Mouse (Mus musculus) liver, embryonic 14.5 days (tissue): ENCODE data around the gene Taf5l. TPM values are rescaled to one million over a fixed set of nuclear protein-coding genes. Genes with fewer than 3 reads are reported as not detected.

Experiments used
- ATAC-seq: fragments of 200-750 bp; cut with Nextera tagmentation; 2 replicates; pipeline ENCODE4 v1.8.0; 2017; ENCODE audit warnings: moderate number of reproducible peaks, mild to moderate bottlenecking, moderate library complexity; ENCODE audit not compliant: insufficient read depth
- DNase-seq, 3 experiments: peaks; one replicate each; pipeline ENCODE4 v3.0.0-alpha.2; 2012 to 2013; ENCODE audit warnings: low read depth in 3 of 3, low spot score in 3 of 3
- H3K27ac ChIP-seq: fragments of 300-500 bp; sonication (generic); 2 replicates; pipeline ENCODE4 v1.5.1; 2014; ENCODE audit warnings: moderate library complexity, mild to moderate bottlenecking, control low read depth, inconsistent platforms
- H3K27me3 ChIP-seq: fragments of 300-500 bp; sonication (generic); 2 replicates; pipeline ENCODE4 v1.6.1; 2014; ENCODE audit warnings: mild to moderate bottlenecking, low read length, moderate library complexity; ENCODE audit not compliant: control insufficient read depth, insufficient read depth
- H3K36me3 ChIP-seq: fragments of 300-500 bp; sonication (generic); replicated peaks from 2 replicates; pipeline ENCODE4 v1.6.1; 2014; ENCODE audit warnings: low read depth; ENCODE audit not compliant: control insufficient read depth, insufficient read depth
- H3K4me1 ChIP-seq, 2 experiments: fragments of 200-500 bp in 1 of 2; fragments of 300-500 bp in 1 of 2; sonication (generic) in 1 of 2; replicated peaks; 2 replicates each; pipeline ENCODE4 v1.6.1; 2012 to 2014; ENCODE audit warnings: antibody characterized with exemption in 1 of 2, inconsistent platforms in 1 of 2, low read length in 1 of 2; ENCODE audit not compliant: control insufficient read depth in 2 of 2, insufficient read depth in 2 of 2
- H3K4me2 ChIP-seq: fragments of 300-500 bp; sonication (generic); 2 replicates; pipeline ENCODE4 v1.6.1; 2014; ENCODE audit warnings: low read depth, mild to moderate bottlenecking, control low read depth, moderate library complexity
- H3K4me3 ChIP-seq, 2 experiments: fragments of 200-500 bp in 1 of 2; fragments of 300-500 bp in 1 of 2; sonication (generic) in 1 of 2; 2 replicates each; pipeline ENCODE4 v1.5.1; 2012 to 2014; ENCODE audit warnings: low read depth in 2 of 2, low read length in 2 of 2, mild to moderate bottlenecking in 2 of 2, control low read depth in 1 of 2, inconsistent platforms in 1 of 2, moderate library complexity in 1 of 2; ENCODE audit not compliant: insufficient read depth in 1 of 2
- H3K9ac ChIP-seq: fragments of 300-500 bp; sonication (generic); replicated peaks from 2 replicates; pipeline ENCODE4 v1.6.1; 2014; ENCODE audit warnings: mild to moderate bottlenecking, control low read depth, moderate library complexity
- H3K9me3 ChIP-seq: fragments of 300-500 bp; sonication (generic); 2 replicates; pipeline ENCODE4 v1.6.1; 2016; ENCODE audit warnings: low read length, mixed read lengths; ENCODE audit not compliant: control insufficient read depth
- CTCF ChIP-seq: IDR thresholded peaks from 2 replicates; pipeline ENCODE4 v1.5.1; 2016; ENCODE audit warnings: antibody characterized with exemption, low read depth, control low read depth
- EP300 ChIP-seq: IDR thresholded peaks from 2 replicates; pipeline ENCODE4 v1.6.1; 2016; ENCODE audit warnings: antibody characterized with exemption, low read depth
- WGBS: fragments of 180-500 bp; shearing (Covaris S2); extraction: QIAGEN DNeasy Blood & Tissue Kit; methylation state at CpG from one replicate; pipeline ENCODE4 v1.1.7; 2014; ENCODE audit not compliant: insufficient replicate concordance; 5-methylcytosine and 5-hydroxymethylcytosine counted together
- microRNA counts: library from miRNA; unstranded; fragments of <30 nt; microRNA quantifications from one replicate; lab custom pipeline; 2016
- microRNA-seq: library from miRNA; unstranded; fragments of <30 nt; microRNA quantifications from one replicate; pipeline ENCODE4, GENCODE M21; 2016
- polyA plus RNA-seq, 2 experiments: library from polyadenylated mRNA; depleted of rRNA in 1 of 2; stranded (reverse) in 1 of 2; unstranded in 1 of 2; fragments of >200 nt; fragmentation: Nextera tagmentation in 1 of 2; extraction: Ambion mirVana in 1 of 2; gene quantifications; 2 replicates each; pipeline versions ENCODE4 v1.2.1 to v1.2.3; 2012 to 2014

The Taf5l gene
- polyA plus RNA-seq, 2 experiments: 21.2 to 28.7 TPM

GRCm38 (mm10) chr8:123954246-123954645 lies 67.0 kb downstream of the Taf5l start:
- TF ChIP-seq CTCF: no peak
- no peak for TF ChIP-seq EP300
- H3K9ac ChIP-seq: no peak overlapping the region
- H3K27ac ChIP-seq: no peak overlapping the region
- no peaks in the 10 kb centered on the region for H3K27me3 ChIP-seq
- no peak for ATAC-seq
- H3K9me3 ChIP-seq: no peaks in the 10 kb centered on the region
- DNase-seq: no peak
- H3K4me3 ChIP-seq: no peak overlapping the region
- no peak overlapping the region for H3K4me2 ChIP-seq
- peaks cover 0 to 5% of the 10 kb centered on the region in 2 experiments; a peak in 2 of 4 replicates for H3K4me1 ChIP-seq
- H3K36me3 ChIP-seq: peaks cover 88% of the 10 kb centered on the region
- 88% methylated on average over 8 of the region's 8 CpGs for WGBS

GRCm38 (mm10) chr8:123953686-123954085 lies 67.5 kb downstream of the Taf5l start:
- no peak for TF ChIP-seq CTCF
- no peak overlapping the region for H3K4me2 ChIP-seq
- DNase-seq: no peak
- H3K36me3 ChIP-seq: peaks cover 82% of the 10 kb centered on the region
- H3K27me3 ChIP-seq: no peaks in the 10 kb centered on the region
- H3K27ac ChIP-seq: no peak overlapping the region
- H3K4me3 ChIP-seq: no peak overlapping the region
- peaks cover 0 to 5% of the 10 kb centered on the region in 2 experiments; a peak in 2 of 4 replicates for H3K4me1 ChIP-seq
- no peaks in the 10 kb centered on the region for H3K9me3 ChIP-seq
- 89% methylated on average over 8 of the region's 8 CpGs for WGBS
- no peak for ATAC-seq
- H3K9ac ChIP-seq: no peak overlapping the region

GRCm38 (mm10) chr8:123950077-123950802 lies 71.0 kb downstream of the Taf5l start:
- H3K9ac ChIP-seq: peak overlapping the region; percentile 88
- TF ChIP-seq EP300 (no peak), CTCF (peak; percentile 77)
- peaks cover 3 to 9% of the 10 kb centered on the region in 2 experiments for H3K4me1 ChIP-seq
- H3K36me3 ChIP-seq: peaks cover 62% of the 10 kb centered on the region
- DNase-seq: peak; percentile 62 to 70 (median 66)
- peak overlapping the region; percentile 89 to 95 for H3K4me3 ChIP-seq
- peak overlapping the region; percentile 68 for H3K4me2 ChIP-seq
- ATAC-seq: peak; percentile 5; the same call in 1 of the 2 replicates
- H3K9me3 ChIP-seq: no peaks in the 10 kb centered on the region
- H3K27ac ChIP-seq: peak overlapping the region; percentile 32
- WGBS: 37% methylated on average over 10 of the region's 10 CpGs
- H3K27me3 ChIP-seq: no peaks in the 10 kb centered on the region

GRCm38 (mm10) chr8:123949686-123949986 lies 71.6 kb downstream of the Taf5l start:
- peak in 1 of 3 experiments; percentile 41 for DNase-seq
- peak overlapping the region; percentile 89 to 95 for H3K4me3 ChIP-seq
- peak overlapping the region; percentile 88 for H3K9ac ChIP-seq
- H3K27me3 ChIP-seq: no peaks in the 10 kb centered on the region
- peaks cover 3 to 9% of the 10 kb centered on the region in 2 experiments for H3K4me1 ChIP-seq
- peak overlapping the region; percentile 68 for H3K4me2 ChIP-seq
- under 1% methylated on average over 10 of the region's 10 CpGs for WGBS
- H3K36me3 ChIP-seq: peaks cover 62% of the 10 kb centered on the region
- TF ChIP-seq CTCF (no peak), EP300 (no peak)
- ATAC-seq: peak; percentile 61
- H3K27ac ChIP-seq: peak overlapping the region; percentile 32
- no peaks in the 10 kb centered on the region for H3K9me3 ChIP-seq

GRCm38 (mm10) chr8:123948942-123949685 lies 72.1 kb downstream of the Taf5l start, which contains the start of gene Nup133:
Gene Nup133 (minus strand): TSS chr8:123949265.
- WGBS: under 1% methylated on average over 77 of the region's 77 CpGs
- TF ChIP-seq EP300 (no peak), CTCF (no peak)
- peaks cover 60% of the 10 kb centered on the region for H3K36me3 ChIP-seq

More at GRCm38 (mm10) chr8:123948942-123949685, 72.1 kb downstream of the Taf5l start, which contains the start of gene Nup133:
- no peaks in the 10 kb centered on the region for H3K9me3 ChIP-seq
- ATAC-seq: peak; percentile 80
- peak within 1 kb of the TSS; percentile 48 for H3K27ac ChIP-seq
- H3K4me3 ChIP-seq: peak within 1 kb of the TSS; percentile 89 to 95
- peak within 1 kb of the TSS; percentile 88 for H3K9ac ChIP-seq
- peak; percentile 96 to 98 (median 97) for DNase-seq
- peaks cover 3 to 9% of the 10 kb centered on the region in 2 experiments for H3K4me1 ChIP-seq
- peak within 1 kb of the TSS; percentile 68 for H3K4me2 ChIP-seq
- no peaks in the 10 kb centered on the region for H3K27me3 ChIP-seq

MicroRNAs encoded within 50 kb of the gene (microRNA counts, 519-probe panel; counts per million panel counts)
- 69.9 counts per million for microRNA mmu-miR-1967 (lab: Ali Mortazavi, UCI)

Small RNA genes within 50 kb of the gene (microRNA-seq; reads per million reads assigned to microRNA genes)
- gene Mir1967: not detected

Other genes with a start within 250 kb of the Taf5l start
- gene Rab4a, start 215.4 kb downstream of the Taf5l start, polyA plus RNA-seq (2012; rRNA removed): 12.6 and 12.9 TPM in 2 replicates
- gene Rab4a, start 215.4 kb downstream of the Taf5l start, polyA plus RNA-seq (2014; fragmentation: Nextera tagmentation; extraction: Ambion mirVana): 23.7 and 24.2 TPM in 2 replicates
- gene Ccsap, start 161.2 kb downstream of the Taf5l start, polyA plus RNA-seq (2012; rRNA removed): 2.9 and 3.5 TPM in 2 replicates
- 2.4 and 2.7 TPM in 2 replicates for gene Ccsap, start 161.2 kb downstream of the Taf5l start, polyA plus RNA-seq (2014; fragmentation: Nextera tagmentation; extraction: Ambion mirVana)
- 1.9 and 2.2 TPM in 2 replicates for gene Acta1, start 126.6 kb downstream of the Taf5l start, polyA plus RNA-seq (2012; rRNA removed)
- 0.21 and 0.83 TPM in 2 replicates for gene Acta1, start 126.6 kb downstream of the Taf5l start, polyA plus RNA-seq (2014; fragmentation: Nextera tagmentation; extraction: Ambion mirVana)
- 13.7 and 17.6 TPM in 2 replicates for gene Nup133, start 72.1 kb downstream of the Taf5l start, polyA plus RNA-seq (2012; rRNA removed)
- 23.3 and 27.8 TPM in 2 replicates for gene Nup133, start 72.1 kb downstream of the Taf5l start, polyA plus RNA-seq (2014; fragmentation: Nextera tagmentation; extraction: Ambion mirVana)
- gene Abcb10, start 38.3 kb downstream of the Taf5l start, polyA plus RNA-seq (2012; rRNA removed): 71.8 and 83.0 TPM in 2 replicates
- 129 and 144 TPM in 2 replicates for gene Abcb10, start 38.3 kb downstream of the Taf5l start, polyA plus RNA-seq (2014; fragmentation: Nextera tagmentation; extraction: Ambion mirVana)
- 4.3 and 4.9 TPM in 2 replicates for gene Urb2, start 111 bp upstream of the Taf5l start, polyA plus RNA-seq (2012; rRNA removed)
- 2.9 and 3.6 TPM in 2 replicates for gene Urb2, start 111 bp upstream of the Taf5l start, polyA plus RNA-seq (2014; fragmentation: Nextera tagmentation; extraction: Ambion mirVana)
- gene Galnt2, start 210.0 kb upstream of the Taf5l start, polyA plus RNA-seq (2012; rRNA removed): 3.7 and 6.6 TPM in 2 replicates
- gene Galnt2, start 210.0 kb upstream of the Taf5l start, polyA plus RNA-seq (2014; fragmentation: Nextera tagmentation; extraction: Ambion mirVana): 19.2 and 21.5 TPM in 2 replicates